Mouse (Mus musculus) midbrain, embryonic 10.5 days (tissue): Measurements from ENCODE around the gene March1. TPM values are rescaled to one million over a fixed set of nuclear protein-coding genes. Genes with fewer than 3 reads are reported as not detected.

Experiments used
- DNase-seq: peaks from one replicate; pipeline ENCODE4 v3.0.0-alpha.2; 2017; ENCODE audit warnings: low spot score
- H3K27ac ChIP-seq: fragments of 300-500 bp; sonication (generic); replicated peaks from 2 replicates; pipeline ENCODE4 v1.5.1; 2016; ENCODE audit warnings: mild to moderate bottlenecking
- H3K27me3 ChIP-seq: fragments of 300-500 bp; sonication (generic); 2 replicates; pipeline ENCODE4 v1.6.1; 2016; ENCODE audit warnings: low read depth, mild to moderate bottlenecking; ENCODE audit not compliant: poor library complexity, severe bottlenecking
- H3K36me3 ChIP-seq: fragments of 300-500 bp; sonication (generic); 2 replicates; pipeline ENCODE4 v1.6.1; 2016; ENCODE audit warnings: mild to moderate bottlenecking, moderate library complexity
- H3K4me1 ChIP-seq: fragments of 300-500 bp; sonication (generic); 2 replicates; pipeline ENCODE4 v1.6.1; 2016
- H3K4me3 ChIP-seq: fragments of 300-500 bp; sonication (generic); 2 replicates; pipeline ENCODE4 v1.5.1; 2016; ENCODE audit warnings: mild to moderate bottlenecking, moderate library complexity
- H3K9me3 ChIP-seq: fragments of 300-500 bp; sonication (generic); replicated peaks from 2 replicates; pipeline ENCODE4 v1.6.1; 2016; ENCODE audit warnings: mild to moderate bottlenecking
- WGBS: fragments of 180-500 bp; shearing (Covaris S2); methylation state at CpG from one replicate; pipeline ENCODE4 v1.1.7; 2016; 5-methylcytosine and 5-hydroxymethylcytosine counted together
- polyA plus RNA-seq: library from polyadenylated mRNA; unstranded; fragments of >200 nt; fragmentation: Nextera tagmentation; extraction: Ambion mirVana; gene quantifications from 2 replicates; pipeline ENCODE4 v1.2.1, GENCODE M21; 2016

The March1 gene
- polyA plus RNA-seq, 1 experiment from 2014 or later: 2.5 TPM

DNA sequence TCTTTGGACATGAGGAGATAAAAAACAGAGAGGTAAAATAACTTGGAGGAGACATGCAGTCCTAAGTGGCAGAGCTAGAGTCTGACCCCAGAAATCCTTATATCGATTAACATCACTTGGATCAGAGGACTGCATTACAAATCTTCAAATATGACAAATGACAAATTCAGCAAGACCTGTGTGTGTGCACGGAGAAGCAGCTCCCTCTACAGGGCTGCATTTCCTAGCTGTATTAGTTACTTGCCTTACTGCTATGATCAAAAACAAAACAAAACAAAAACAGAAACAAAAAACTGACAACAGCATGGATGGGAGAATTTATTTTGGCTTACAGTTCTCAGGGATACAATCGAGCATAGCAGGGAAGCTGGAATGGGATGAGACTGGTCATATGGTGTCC is 827.7 kb downstream of the March1 start:
- Histone ChIP-seq H3K4me1 (no peaks in the 10 kb centered on the region), H3K27me3 (no peaks in the 10 kb centered on the region), H3K4me3 (no peak overlapping the region), H3K9me3 (no peaks in the 10 kb centered on the region), H3K36me3 (no peaks in the 10 kb centered on the region), H3K27ac (no peak overlapping the region)
- WGBS: 81% methylated on average over 3 of the region's 3 CpGs
- DNase-seq: no peak

DNA sequence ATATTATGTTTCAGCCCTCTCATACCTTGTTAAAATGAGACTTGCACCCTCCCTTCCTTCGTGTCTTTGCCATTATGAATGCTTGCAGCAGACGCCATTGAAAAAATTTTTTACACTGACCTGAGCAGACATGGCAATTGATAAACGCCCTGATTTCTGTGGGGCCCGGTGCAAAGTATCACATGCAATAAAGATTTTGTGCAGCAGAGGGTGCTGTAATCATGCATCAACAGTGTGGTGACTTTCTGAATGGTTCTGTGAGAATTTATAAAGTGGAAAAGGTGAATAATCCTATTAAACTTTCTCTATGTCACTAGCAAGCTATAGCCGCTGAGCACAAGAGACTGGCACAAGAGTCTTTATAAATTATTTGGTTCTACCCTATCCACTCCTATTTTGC is 833.0 kb downstream of the March1 start:
- DNase-seq: no peak
- Histone ChIP-seq H3K9me3 (no peaks in the 10 kb centered on the region), H3K36me3 (no peaks in the 10 kb centered on the region), H3K27me3 (no peaks in the 10 kb centered on the region), H3K4me3 (no peak overlapping the region), H3K27ac (no peak overlapping the region), H3K4me1 (no peaks in the 10 kb centered on the region)
- WGBS: 29% methylated on average over 5 of the region's 5 CpGs

- H3K4me1 ChIP-seq: no peaks in the 10 kb centered on the region
- no peaks in the 10 kb centered on the region for H3K27me3 ChIP-seq
- no peaks in the 10 kb centered on the region for H3K9me3 ChIP-seq
- no peak for DNase-seq
- no peaks in the 10 kb centered on the region for H3K36me3 ChIP-seq
- H3K27ac ChIP-seq: no peak overlapping the region
- H3K4me3 ChIP-seq: no peak overlapping the region
Observed at GRCm38 (mm10) chr8:66457057-66457456, 839.4 kb downstream of the March1 start.

- Histone ChIP-seq H3K27me3 (no peaks in the 10 kb centered on the region), H3K4me3 (no peak overlapping the region), H3K9me3 (no peaks in the 10 kb centered on the region), H3K27ac (no peak overlapping the region), H3K4me1 (no peaks in the 10 kb centered on the region), H3K36me3 (peaks cover under 1% of the 10 kb centered on the region; the same call in 1 of the 2 replicates)
- WGBS: 95% methylated on average over 3 of the region's 3 CpGs
- DNase-seq: no peak
Observed at GRCm38 (mm10) chr8:66469821-66470220, 852.1 kb downstream of the March1 start.

DNA sequence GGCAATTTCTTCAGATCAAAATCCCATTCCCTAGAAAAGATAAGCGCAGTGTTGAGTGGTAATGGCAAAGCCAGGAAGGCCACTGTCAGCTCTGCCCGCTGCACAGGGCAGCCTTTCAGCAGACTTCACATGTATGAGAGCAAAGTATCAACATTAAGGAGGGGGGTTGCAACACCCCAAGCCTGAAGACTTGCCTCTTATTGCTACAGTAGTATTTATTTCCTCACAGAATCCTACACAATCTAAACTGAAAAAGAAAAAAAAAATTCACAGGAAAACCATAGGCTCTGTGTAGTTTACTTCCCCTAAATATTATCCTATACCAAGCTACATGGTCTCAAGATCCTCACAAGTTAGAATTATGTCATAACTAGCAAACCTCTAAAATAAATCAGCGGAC is 859.2 kb downstream of the March1 start:
- peaks cover 68% of the 10 kb centered on the region for H3K36me3 ChIP-seq
- WGBS: 92% methylated on average over 3 of the region's 3 CpGs

DNA sequence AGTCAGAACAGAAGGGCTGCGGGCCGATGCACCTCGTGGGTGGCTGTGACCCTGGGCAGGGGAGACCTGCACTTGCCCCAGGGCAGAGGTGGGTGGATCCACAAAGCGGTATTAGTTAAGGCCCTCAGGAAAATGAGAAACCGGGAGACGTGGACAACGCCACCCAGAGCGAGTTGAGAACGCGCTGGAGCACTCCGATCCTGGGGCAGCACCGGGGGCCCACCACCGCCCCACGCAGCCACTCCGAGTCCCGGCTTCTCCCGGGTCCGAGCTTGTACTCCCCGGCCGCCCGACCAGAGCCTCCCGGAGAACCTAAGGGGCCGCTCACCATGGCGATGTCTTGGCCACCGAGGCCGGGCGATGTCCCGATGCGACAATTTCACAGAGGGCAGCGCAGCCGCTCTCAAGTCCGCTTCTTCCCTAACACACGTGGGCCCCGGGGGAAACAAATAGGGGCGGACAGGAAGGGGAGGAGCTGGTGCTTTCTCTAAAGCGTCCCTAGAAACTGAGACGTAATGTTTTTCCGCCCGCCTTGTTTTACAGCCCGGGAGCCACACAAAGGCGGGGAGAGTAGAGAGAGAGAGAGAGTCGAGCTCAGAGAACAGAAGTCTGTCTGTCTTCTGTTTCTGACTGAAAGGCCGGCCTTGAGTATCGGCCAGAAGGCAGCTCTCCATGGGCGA is 868.5 kb downstream of the March1 start, which contains the start of gene Tma16:
Tma16 (minus strand) TSS at position 447 of the 680 bp plus-strand sequence.
- H3K9me3 ChIP-seq: no peaks in the 10 kb centered on the region
- peaks cover 15% of the 10 kb centered on the region for H3K4me1 ChIP-seq
- H3K4me3 ChIP-seq: peak within 1 kb of the TSS; percentile 91
- peaks cover 25% of the 10 kb centered on the region for H3K36me3 ChIP-seq
- under 1% methylated on average over 45 of the region's 45 CpGs for WGBS
- peak within 1 kb of the TSS; percentile 90 for H3K27ac ChIP-seq
- peak; percentile 89 for DNase-seq
- no peaks in the 10 kb centered on the region for H3K27me3 ChIP-seq

More for the DNA sequence above, 859.2 kb downstream of the March1 start:
- Histone ChIP-seq H3K9me3 (no peaks in the 10 kb centered on the region), H3K27ac (no peak overlapping the region), H3K27me3 (no peaks in the 10 kb centered on the region), H3K4me3 (no peak overlapping the region), H3K4me1 (no peaks in the 10 kb centered on the region)
- DNase-seq: no peak

DNA sequence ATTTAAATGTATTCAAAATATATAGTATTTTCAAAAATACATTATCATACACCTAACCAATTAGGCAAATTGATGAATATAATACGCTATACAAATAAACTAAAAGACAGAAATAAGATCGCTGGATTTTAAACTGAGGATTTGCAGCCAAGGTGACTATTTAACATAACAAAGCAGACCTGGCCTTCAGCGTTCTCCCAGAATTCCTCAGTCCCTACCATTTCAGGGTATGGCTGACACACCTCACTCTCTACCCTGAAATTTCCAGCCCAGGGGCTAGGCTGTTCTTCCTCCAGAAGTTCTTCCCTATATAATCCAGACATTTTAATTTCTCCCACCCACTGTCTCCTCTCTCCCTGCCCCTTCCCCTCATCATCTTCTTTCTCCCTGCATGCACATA is 870.9 kb downstream of the March1 start:
- Histone ChIP-seq H3K36me3 (peaks cover 2% of the 10 kb centered on the region), H3K4me3 (no peak overlapping the region), H3K27me3 (no peaks in the 10 kb centered on the region), H3K4me1 (peaks cover 15% of the 10 kb centered on the region), H3K27ac (no peak overlapping the region), H3K9me3 (no peaks in the 10 kb centered on the region)
- DNase-seq: no peak
- WGBS: 53% methylated on average over 3 of the region's 3 CpGs

DNA sequence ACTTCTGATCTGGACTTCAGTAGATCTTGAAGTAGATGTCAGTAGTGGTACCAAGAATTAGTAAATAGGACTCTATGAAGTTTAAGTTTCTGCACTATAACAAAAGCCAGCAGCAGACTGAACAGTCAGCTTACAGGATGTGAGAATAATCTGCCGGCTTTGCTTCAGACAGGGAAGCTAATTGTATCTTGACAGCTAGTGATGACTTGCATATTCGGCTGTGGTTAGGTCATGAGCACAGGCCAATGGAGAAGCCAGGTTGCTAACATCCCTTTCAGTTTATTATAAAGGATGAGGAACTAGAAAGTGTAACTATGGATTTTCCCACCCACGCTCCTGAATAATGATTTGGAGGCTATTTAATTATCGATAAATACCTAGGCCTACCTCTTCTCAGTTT is 872.9 kb downstream of the March1 start:
- no peaks in the 10 kb centered on the region for H3K27me3 ChIP-seq
- WGBS: 95% methylated on average over 4 of the region's 4 CpGs
- H3K9me3 ChIP-seq: no peaks in the 10 kb centered on the region
- H3K36me3 ChIP-seq: no peaks in the 10 kb centered on the region
- no peak overlapping the region for H3K27ac ChIP-seq
- no peak overlapping the region for H3K4me3 ChIP-seq
- peaks cover 4% of the 10 kb centered on the region; the same call in 1 of the 2 replicates for H3K4me1 ChIP-seq
- no peak for DNase-seq

GRCm38 (mm10) chr8:66494496-66494895 is 876.8 kb downstream of the March1 start:
- no peaks in the 10 kb centered on the region for H3K36me3 ChIP-seq
- 78% methylated on average over 2 of the region's 2 CpGs for WGBS
- no peaks in the 10 kb centered on the region for H3K4me1 ChIP-seq
- DNase-seq: no peak
- H3K9me3 ChIP-seq: no peaks in the 10 kb centered on the region
- no peak overlapping the region for H3K27ac ChIP-seq
- H3K27me3 ChIP-seq: no peaks in the 10 kb centered on the region
- no peak overlapping the region for H3K4me3 ChIP-seq

- 13% methylated on average over 8 of the region's 8 CpGs for WGBS
- Histone ChIP-seq H3K9me3 (no peaks in the 10 kb centered on the region), H3K4me1 (no peaks in the 10 kb centered on the region), H3K4me3 (no peak overlapping the region), H3K27ac (no peak overlapping the region), H3K27me3 (no peaks in the 10 kb centered on the region), H3K36me3 (no peaks in the 10 kb centered on the region)
- peak; percentile 63 for DNase-seq
Observed at GRCm38 (mm10) chr8:66495726-66496125, 878.0 kb downstream of the March1 start.

DNA sequence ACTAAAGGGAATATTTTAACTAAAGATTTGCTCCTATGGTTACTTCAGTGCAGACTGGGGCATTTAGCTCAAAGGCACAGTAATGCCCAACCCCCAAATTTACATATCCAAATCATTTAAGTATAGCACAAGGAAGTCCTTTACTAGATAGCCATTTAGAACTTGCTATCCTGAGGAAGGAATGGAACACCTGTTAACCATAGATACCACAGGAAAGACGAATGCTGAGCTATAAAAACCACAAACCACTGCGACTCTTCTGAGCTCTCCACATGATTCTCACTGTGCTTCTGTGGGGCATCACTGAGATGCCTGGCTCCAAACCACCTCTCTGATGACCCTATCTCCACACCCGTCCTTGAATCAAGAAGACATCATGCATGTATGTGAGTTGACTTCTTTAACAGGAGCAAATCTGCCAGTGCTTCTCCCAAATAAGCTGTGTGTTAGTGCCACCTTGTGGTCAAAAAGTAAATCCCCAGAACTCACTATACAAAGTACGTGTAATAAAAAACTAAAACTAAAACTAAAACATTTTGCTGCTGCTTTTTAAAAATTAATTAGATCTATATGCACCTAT is 879.4 kb downstream of the March1 start:
- Histone ChIP-seq H3K36me3 (no peaks in the 10 kb centered on the region), H3K4me1 (no peaks in the 10 kb centered on the region), H3K27me3 (no peaks in the 10 kb centered on the region), H3K27ac (no peak overlapping the region), H3K4me3 (no peak overlapping the region), H3K9me3 (no peaks in the 10 kb centered on the region)
- 44% methylated on average over 4 of the region's 4 CpGs for WGBS
- DNase-seq: peak; percentile 15

DNA sequence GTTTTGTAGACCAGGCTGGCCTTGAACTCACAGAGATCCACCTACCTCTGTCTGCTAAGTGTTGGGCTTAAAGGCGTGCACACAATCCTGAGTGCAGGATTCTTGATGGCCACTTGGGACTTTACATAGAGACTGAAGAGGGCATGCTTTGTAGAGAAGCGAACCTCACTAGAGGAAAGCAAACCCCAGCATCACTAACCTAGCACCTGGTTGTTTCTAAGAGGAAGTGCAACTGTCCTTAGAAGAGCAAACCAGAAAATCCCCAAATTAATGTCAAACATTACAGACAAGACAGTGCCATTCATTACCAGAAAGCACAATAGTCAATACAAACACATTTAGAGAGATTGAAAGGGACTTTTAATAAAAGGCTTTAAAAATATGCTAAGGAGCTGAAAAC is 885.7 kb downstream of the March1 start:
- Histone ChIP-seq H3K27me3 (no peaks in the 10 kb centered on the region), H3K36me3 (no peaks in the 10 kb centered on the region)
- WGBS: 79% methylated on average over 2 of the region's 2 CpGs

DNA sequence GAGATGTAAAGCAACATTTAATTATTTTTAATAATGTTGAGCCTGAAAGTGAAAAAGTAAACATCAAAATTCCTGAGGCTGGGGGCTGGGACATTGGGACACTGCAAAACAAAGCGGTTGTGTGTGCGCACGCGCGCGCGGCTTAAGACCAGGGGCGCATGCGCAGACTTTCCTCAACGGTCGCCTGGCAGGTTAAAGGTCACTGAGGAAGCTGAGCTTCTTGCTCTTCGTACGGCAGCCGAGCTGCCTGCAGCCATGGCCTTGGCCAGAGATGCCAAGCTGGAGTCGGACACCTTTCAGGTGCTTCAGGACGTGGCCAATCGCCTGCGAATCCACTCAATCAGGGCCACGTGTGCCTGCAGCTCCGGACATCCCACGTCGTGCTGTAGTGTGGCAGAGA is 893.8 kb downstream of the March1 start, which contains the start of gene Tktl2:
Tktl2 (plus strand) TSS at position 220 of the 400 bp plus-strand sequence.
- WGBS: 96% methylated on average over 22 of the region's 22 CpGs
- Histone ChIP-seq H3K36me3 (no peaks in the 10 kb centered on the region), H3K4me3 (no peak within 1 kb of the TSS), H3K4me1 (no peaks in the 10 kb centered on the region), H3K27ac (no peak within 1 kb of the TSS), H3K9me3 (no peaks in the 10 kb centered on the region), H3K27me3 (no peaks in the 10 kb centered on the region)
- DNase-seq: no peak

More for the DNA sequence above, 885.7 kb downstream of the March1 start:
- Histone ChIP-seq H3K9me3 (no peaks in the 10 kb centered on the region), H3K4me3 (no peak overlapping the region), H3K27ac (no peak overlapping the region), H3K4me1 (no peaks in the 10 kb centered on the region)
- DNase-seq: no peak
